Mouse (Mus musculus) small intestine, adult 2 months (tissue): ENCODE measurements around the gene Vti1a. TPM values are rescaled to one million over a fixed set of nuclear protein-coding genes. Genes with fewer than 3 reads are reported as not detected.
A peak's percentile ranks its signal among the peaks of the same experiment; 100 is the strongest.

Experiments used
- H3K27ac ChIP-seq: fragments of 200-500 bp; 2 replicates; pipeline ENCODE4 v1.5.1; 2012; ENCODE audit warnings: low read depth, low read length, control low read depth, inconsistent platforms; ENCODE audit not compliant: insufficient read depth
- H3K27me3 ChIP-seq: fragments of 200-500 bp; 2 replicates; pipeline ENCODE4 v1.6.1; 2012; ENCODE audit warnings: mild to moderate bottlenecking, moderate library complexity, low read length, inconsistent platforms; ENCODE audit not compliant: control insufficient read depth, insufficient read depth
- H3K36me3 ChIP-seq: fragments of 200-500 bp; 2 replicates; pipeline ENCODE4 v1.6.1; 2012; ENCODE audit warnings: mild to moderate bottlenecking, low read length, control low read depth, inconsistent platforms; ENCODE audit not compliant: control insufficient read depth, insufficient read depth
- H3K4me1 ChIP-seq: fragments of 200-500 bp; 2 replicates; pipeline ENCODE4 v1.6.1; 2012; ENCODE audit warnings: low read length, inconsistent platforms, mixed read lengths; ENCODE audit not compliant: control insufficient read depth, insufficient read depth, insufficient read length
- H3K4me3 ChIP-seq: fragments of 200-500 bp; 2 replicates; pipeline ENCODE4 v1.5.1; 2012; ENCODE audit warnings: low read depth, mild to moderate bottlenecking, control low read depth, inconsistent platforms, low read length, moderate library complexity
- CTCF ChIP-seq: fragments of 200-500 bp; IDR thresholded peaks from 2 replicates; pipeline ENCODE4 v1.5.1; 2012; ENCODE audit warnings: low read depth, mild to moderate bottlenecking, control low read depth, inconsistent platforms, low read length, moderate library complexity, mixed read lengths; ENCODE audit not compliant: insufficient replicate concordance, insufficient read length; ENCODE audit errors: extremely low read depth
- POLR2A ChIP-seq: fragments of 200-500 bp; IDR thresholded peaks from 2 replicates; pipeline ENCODE4 v1.6.1; 2012; ENCODE audit warnings: low read depth, mild to moderate bottlenecking, control low read depth, inconsistent platforms, low read length, moderate library complexity
- WGBS: fragments of 180-500 bp; shearing (Covaris S2); methylation state at CpG from one replicate; pipeline ENCODE4 v1.1.7; 2018; 5-methylcytosine and 5-hydroxymethylcytosine counted together
- polyA plus RNA-seq: library from polyadenylated mRNA; depleted of rRNA; stranded (reverse); fragments of >200 nt; gene quantifications from 2 replicates; pipeline ENCODE4 v1.2.3, GENCODE M21; 2012

Vti1a gene
- polyA plus RNA-seq, 1 experiment = 8.1 TPM

- TF ChIP-seq POLR2A (no peak), CTCF (no peak)
- WGBS = 65% methylated on average over 2 of the region's 2 CpGs
- Histone ChIP-seq H3K4me1 (no peaks in the 10 kb centered on the region), H3K4me3 (no peak overlapping the region), H3K27ac (no peak overlapping the region), H3K36me3 (peaks cover 10% of the 10 kb centered on the region; the same call in 1 of the 2 replicates), H3K27me3 (no peaks in the 10 kb centered on the region)
These were observed 62.8 kb downstream of the Vti1a start for GRCm38 (mm10) chr19:55378884-55379283.

GRCm38 (mm10) chr19:55380764-55381163, 64.7 kb downstream of the Vti1a start:
- Histone ChIP-seq H3K4me1 (no peaks in the 10 kb centered on the region), H3K36me3 (peaks cover 12% of the 10 kb centered on the region; the same call in 1 of the 2 replicates), H3K4me3 (no peak overlapping the region), H3K27ac (no peak overlapping the region), H3K27me3 (no peaks in the 10 kb centered on the region)
- WGBS = 88% methylated on average over 12 of the region's 12 CpGs
- no peak for TF ChIP-seq POLR2A
- TF ChIP-seq CTCF = no peak

DNA sequence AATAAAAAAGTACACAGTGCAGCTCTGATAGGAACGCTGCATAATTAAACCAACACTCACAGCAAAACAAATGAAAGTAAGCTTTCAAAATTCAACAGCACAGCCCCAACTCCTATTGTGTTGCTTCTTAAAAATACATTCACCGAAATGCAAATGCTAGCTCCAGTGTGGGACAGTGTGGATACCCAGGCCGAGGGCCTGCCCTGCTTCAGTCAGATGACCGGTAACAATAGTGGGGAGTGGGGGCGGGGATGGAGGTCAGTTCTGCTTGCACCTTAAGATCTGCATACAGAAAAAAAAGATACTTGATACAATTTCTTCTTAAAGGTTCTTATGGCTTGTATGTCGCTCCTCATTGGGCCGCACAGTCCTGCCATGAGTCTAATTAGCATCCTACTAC, 65.2 kb downstream of the Vti1a start:
- H3K4me3 ChIP-seq = no peak overlapping the region
- no peaks in the 10 kb centered on the region for H3K4me1 ChIP-seq
- no peak overlapping the region for H3K27ac ChIP-seq
- no peak for TF ChIP-seq POLR2A
- no peak for TF ChIP-seq CTCF
- 96% methylated on average over 7 of the region's 7 CpGs for WGBS
- peaks cover 12% of the 10 kb centered on the region; the same call in 1 of the 2 replicates for H3K36me3 ChIP-seq
- no peaks in the 10 kb centered on the region for H3K27me3 ChIP-seq

- Histone ChIP-seq H3K36me3 (peaks cover 12% of the 10 kb centered on the region; the same call in 1 of the 2 replicates), H3K27ac (no peak overlapping the region), H3K4me1 (no peaks in the 10 kb centered on the region), H3K27me3 (no peaks in the 10 kb centered on the region), H3K4me3 (no peak overlapping the region)
- no peak for TF ChIP-seq POLR2A
- TF ChIP-seq CTCF = no peak
- 80% methylated on average over 7 of the region's 7 CpGs for WGBS
These were observed 66.7 kb downstream of the Vti1a start for GRCm38 (mm10) chr19:55382745-55383144.

DNA sequence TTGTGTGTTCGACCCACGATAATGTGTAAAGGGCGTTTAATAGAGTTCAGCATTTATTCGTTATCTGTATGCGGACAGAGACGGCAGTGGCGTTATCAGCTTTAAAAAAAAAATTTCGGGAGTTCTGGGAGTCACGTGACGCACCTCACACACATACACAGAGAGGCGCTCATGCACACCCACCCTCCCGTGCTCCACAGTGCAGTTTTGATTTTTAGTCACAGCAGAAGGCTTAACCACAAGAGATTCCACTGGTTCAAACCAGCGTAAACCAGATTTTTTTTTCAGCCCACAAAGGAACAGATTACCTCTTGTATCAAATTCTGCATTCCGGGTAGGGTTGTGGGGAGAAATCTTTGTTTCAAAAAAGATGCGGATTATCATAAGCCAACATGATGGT, 68.5 kb downstream of the Vti1a start:
- H3K27ac ChIP-seq = no peak overlapping the region
- no peak overlapping the region for H3K4me3 ChIP-seq
- peaks cover 12% of the 10 kb centered on the region; the same call in 1 of the 2 replicates for H3K36me3 ChIP-seq
- H3K4me1 ChIP-seq = no peaks in the 10 kb centered on the region
- TF ChIP-seq POLR2A = no peak
- TF ChIP-seq CTCF = no peak
- no peaks in the 10 kb centered on the region for H3K27me3 ChIP-seq
- 95% methylated on average over 15 of the region's 15 CpGs for whole genome bisulfite sequencing

DNA sequence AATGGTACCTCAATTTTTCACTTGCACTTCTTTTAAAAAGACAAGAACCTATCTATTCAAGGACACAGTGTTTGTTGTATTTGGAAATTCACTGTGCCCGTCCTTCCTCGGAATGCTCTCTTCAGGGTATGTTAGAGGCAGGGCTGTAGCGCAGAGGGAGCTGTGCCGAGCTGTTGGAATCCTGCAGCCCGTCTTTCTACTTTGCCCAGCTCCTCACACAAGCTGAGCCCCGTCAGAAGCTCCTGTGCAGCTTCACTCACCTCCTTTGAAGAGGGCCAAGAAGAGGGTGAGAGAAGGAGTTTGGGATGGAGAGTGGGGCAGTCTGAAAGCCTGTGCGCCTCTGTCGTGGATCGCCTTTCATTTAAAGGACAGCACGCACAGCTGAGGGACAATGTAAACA, 72.9 kb downstream of the Vti1a start:
- Histone ChIP-seq H3K4me1 (no peaks in the 10 kb centered on the region), H3K36me3 (peaks cover 3% of the 10 kb centered on the region), H3K27ac (no peak overlapping the region), H3K4me3 (peak overlapping the region; percentile 26), H3K27me3 (no peaks in the 10 kb centered on the region)
- TF ChIP-seq CTCF (no peak), POLR2A (no peak)
- 86% methylated on average over 10 of the region's 10 CpGs for WGBS

DNA sequence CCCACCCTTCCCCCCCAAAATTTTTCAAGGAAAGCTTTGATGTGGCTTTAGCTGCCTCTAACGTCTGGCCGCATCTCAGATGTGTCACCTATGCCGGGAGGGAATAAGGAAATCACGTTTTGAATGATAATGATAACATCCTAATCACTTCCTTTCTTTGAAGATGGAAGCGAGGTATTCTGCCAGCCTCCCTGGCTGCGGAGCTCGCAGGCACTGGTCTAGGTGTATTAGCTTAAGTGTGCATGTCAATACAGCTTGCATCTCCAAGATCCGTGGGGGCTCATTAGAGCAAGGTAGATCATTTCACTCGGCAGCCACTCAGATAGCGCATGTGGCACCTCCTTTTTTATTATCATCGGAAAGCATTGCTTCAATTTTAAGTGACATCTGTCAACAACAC, 74.2 kb downstream of the Vti1a start:
- H3K4me1 ChIP-seq = no peaks in the 10 kb centered on the region
- no peaks in the 10 kb centered on the region for H3K27me3 ChIP-seq
- H3K4me3 ChIP-seq = no peak overlapping the region
- 80% methylated on average over 11 of the region's 11 CpGs for WGBS
- TF ChIP-seq CTCF (no peak), POLR2A (no peak)
- H3K36me3 ChIP-seq = peaks cover 1% of the 10 kb centered on the region
- no peak overlapping the region for H3K27ac ChIP-seq
